Mouse (Mus musculus): Measurements from ENCODE around the gene S100a3.

The S100a3 gene

DNA sequence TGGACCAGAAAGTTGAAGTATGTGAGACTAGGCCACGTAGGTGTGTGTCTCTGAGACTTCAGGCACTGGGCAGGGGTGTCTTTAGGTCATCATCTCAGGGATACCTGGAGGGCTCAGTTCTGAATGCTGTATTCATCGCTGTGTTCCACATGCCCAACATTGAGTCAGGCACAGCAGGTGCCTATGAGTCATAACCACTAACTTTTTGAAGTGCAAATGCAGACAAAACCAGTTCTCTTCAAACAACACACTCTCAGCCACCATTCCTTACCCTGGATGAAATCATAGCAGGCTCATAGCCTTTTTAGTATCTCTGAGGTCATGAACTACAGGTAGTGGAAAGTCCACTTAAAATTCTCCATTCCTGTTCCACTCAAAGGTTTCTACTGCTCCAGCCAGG lies 68.9 kb downstream of the S100a3 start:
- DNase-seq: no peak

DNA sequence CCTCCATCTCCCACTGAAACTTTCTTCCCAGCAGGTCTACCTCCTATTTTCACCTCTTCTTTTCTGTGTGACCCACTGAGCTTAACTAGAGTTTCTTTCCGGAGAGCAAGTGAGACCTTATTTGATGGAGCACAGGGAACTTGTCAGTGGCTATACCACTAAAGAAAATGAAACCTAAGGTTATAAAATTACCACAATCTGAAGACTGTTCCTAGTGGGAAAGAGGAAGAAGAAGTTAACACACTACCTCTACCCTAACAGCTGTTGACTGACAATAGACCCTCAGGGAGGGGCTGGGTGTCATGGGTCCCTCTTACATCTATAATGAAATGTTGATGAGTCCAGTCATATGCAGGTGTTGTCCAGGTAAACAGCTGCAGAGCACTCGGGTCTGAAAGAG lies 71.6 kb downstream of the S100a3 start:
- no peak for DNase-seq

DNA sequence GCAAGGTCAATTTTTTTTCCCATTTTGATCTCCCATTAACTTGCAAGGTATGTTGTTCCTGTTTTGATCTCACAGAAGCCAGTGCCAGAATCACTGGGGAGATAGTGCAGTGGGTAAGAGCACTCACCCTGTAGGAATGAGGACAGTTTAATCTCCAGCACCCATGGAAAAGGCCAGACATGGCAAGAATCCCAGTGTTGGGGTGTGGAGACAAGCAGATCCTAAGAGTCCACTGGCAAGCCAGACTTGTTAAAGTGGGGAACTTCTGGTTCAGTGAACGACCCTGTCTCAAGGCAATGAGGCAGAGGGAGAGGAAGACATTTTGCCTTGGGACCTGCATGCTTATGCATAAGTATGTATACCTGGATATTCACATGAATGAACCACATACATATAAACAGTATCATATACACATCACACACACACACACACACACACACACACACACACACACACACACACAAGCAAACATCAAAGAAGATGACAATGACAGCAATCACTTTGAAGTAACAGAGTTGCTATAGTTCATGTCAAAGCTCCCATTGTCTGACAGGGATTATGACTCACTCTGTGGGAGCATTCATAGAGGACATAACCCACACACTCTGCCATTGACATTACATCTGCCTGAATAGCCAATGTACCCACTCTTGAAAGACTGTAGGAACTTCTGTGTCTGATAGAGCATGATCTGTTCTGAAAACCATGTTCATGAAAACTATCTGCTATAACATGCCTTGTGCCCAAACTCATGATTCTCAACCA lies 78.3 kb downstream of the S100a3 start:
- DNase-seq: no peak

GRCm38 (mm10) chr3:90639511-90640154 lies 79.3 kb downstream of the S100a3 start:
- peak; percentile 45 to 50 for DNase-seq

- no peak for DNase-seq
Observed at GRCm38 (mm10) chr3:90640981-90641380, 80.6 kb downstream of the S100a3 start.

DNA sequence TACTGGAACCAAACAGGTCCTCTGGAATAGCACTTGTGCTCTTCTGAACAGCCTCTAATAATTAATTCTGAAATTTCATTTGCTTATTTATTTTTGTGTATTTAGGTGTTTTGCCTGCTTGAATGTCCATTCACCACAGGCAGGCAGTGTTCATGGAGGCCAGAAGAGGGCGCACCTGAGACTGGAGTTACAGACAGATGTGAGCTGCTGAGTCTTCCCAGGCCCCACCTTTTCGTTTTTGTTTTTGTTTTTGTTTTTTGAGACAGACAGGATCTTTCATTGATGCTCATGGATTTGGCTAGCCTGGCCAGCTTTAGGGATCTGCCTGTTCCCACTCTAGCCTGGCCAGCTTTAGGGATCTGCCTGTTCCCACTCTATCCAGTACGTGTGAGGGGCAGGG lies 83.8 kb downstream of the S100a3 start:
- DNase-seq: peak; percentile 51 to 56

DNA sequence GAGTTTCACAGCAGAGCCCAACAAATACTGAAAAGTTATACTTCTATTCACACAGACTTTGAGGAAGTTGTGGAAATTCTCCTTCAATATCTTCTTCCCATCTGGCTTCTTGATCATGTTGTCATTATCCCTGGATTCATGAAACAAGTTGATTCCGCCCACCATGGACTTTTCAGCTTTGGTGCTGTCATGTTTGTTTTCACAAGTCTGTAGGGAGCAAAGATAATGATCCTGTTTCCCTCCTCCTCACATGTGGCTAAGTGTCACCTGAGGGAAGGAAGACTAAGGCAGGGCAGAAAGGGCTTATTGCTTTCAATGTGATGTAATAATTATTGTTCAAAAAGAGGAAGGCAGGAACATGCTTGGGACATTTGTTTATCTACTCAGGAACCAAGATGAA lies 86.9 kb downstream of the S100a3 start:
- DNase-seq: no peak

DNA sequence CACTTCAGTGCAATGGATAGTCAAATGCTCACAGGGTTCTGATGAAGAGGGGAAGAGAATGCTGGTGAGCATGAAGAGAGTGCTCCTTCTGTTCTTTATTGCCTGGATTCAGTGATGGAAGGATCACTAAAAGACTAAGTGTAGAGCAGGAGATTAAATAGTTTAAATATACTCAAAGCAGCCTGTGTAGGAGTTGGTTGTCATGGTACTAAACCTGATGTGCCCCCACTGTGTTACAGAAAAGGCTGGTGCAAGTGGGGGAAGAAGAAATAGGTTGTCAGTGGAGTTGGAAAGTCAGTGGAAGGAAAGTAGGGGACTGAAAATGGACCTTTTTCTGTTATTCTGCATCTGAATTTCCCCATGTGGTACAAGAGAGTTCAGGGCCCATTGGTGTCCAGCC lies 88.6 kb downstream of the S100a3 start:
- DNase-seq: no peak

GRCm38 (mm10) chr3:90649832-90650231 lies 89.5 kb downstream of the S100a3 start:
- DNase-seq: no peak

Measured in cerebellum, postnatal 10 days (tissue).